Mouse (Mus musculus): ENCODE measurements at regions not wholly inside any gene's neighbourhood (a gene's known extent, or its start where the extent isn't known, plus 50 kb on each side); places are given as distances from the start of the nearest gene placed in this dataset.

GRCm38 (mm10) chr4:68595256-68595655 lies 358.9 kb downstream of the Brinp1 start:
- no peak for TF ChIP-seq CTCF (IDR thresholded peaks at IDR 0.05; ENCODE audit: low read depth)
- 65% methylated on average over 1 of the region's 1 CpGs for WGBS

GRCm38 (mm10) chr4:68575375-68575774 lies 378.8 kb downstream of the Brinp1 start:
- Histone ChIP-seq H3K4me3 (ENCODE audit: low read depth, low read length) (no peak overlapping the region), H3K9me3 (ENCODE audit: low read length) (no peaks in the 10 kb centered on the region), H3K27ac (ENCODE audit: low read depth, low read length) (no peak overlapping the region), H3K27me3 (ENCODE audit: insufficient read depth, low read length) (no peaks in the 10 kb centered on the region), H3K4me2 (ENCODE audit: low read depth) (no peak overlapping the region), H3K9ac (no peak overlapping the region), H3K36me3 (ENCODE audit: insufficient read depth) (no peaks in the 10 kb centered on the region), H3K4me1 (ENCODE audit: insufficient read depth) (no peaks in the 10 kb centered on the region)
- ATAC-seq (no peak), DNase-seq (no peak)
- no peak for TF ChIP-seq CTCF (IDR thresholded peaks at IDR 0.05; ENCODE audit: low read depth)
- WGBS: 76% methylated on average over 5 of the region's 5 CpGs

More at GRCm38 (mm10) chr4:68595256-68595655, 358.9 kb downstream of the Brinp1 start:
- Histone ChIP-seq H3K36me3 (ENCODE audit: insufficient read depth) (no peaks in the 10 kb centered on the region), H3K4me1 (ENCODE audit: insufficient read depth) (no peaks in the 10 kb centered on the region), H3K27ac (ENCODE audit: low read depth, low read length) (no peak overlapping the region), H3K4me3 (ENCODE audit: low read depth, low read length) (no peak overlapping the region), H3K9me3 (ENCODE audit: low read length) (no peaks in the 10 kb centered on the region), H3K4me2 (ENCODE audit: low read depth) (no peak overlapping the region), H3K27me3 (ENCODE audit: insufficient read depth, low read length) (no peaks in the 10 kb centered on the region), H3K9ac (no peak overlapping the region)
- peak; percentile 26 for DNase-seq
- ATAC-seq: peak; percentile 89

- Histone ChIP-seq H3K4me2 (ENCODE audit: low read depth) (no peak overlapping the region), H3K36me3 (ENCODE audit: insufficient read depth) (no peaks in the 10 kb centered on the region), H3K9ac (no peak overlapping the region), H3K4me1 (ENCODE audit: insufficient read depth) (no peaks in the 10 kb centered on the region), H3K9me3 (ENCODE audit: low read length) (no peaks in the 10 kb centered on the region), H3K27ac (ENCODE audit: low read depth, low read length) (no peak overlapping the region), H3K27me3 (ENCODE audit: insufficient read depth, low read length) (no peaks in the 10 kb centered on the region), H3K4me3 (ENCODE audit: low read depth, low read length) (no peak overlapping the region)
- peak; percentile 94 for ATAC-seq
- no peak for TF ChIP-seq CTCF (IDR thresholded peaks at IDR 0.05; ENCODE audit: low read depth)
- 46% methylated on average over 4 of the region's 4 CpGs for WGBS
- peak; percentile 68 for DNase-seq
Measured at GRCm38 (mm10) chr4:68574610-68575167, 379.5 kb downstream of the Brinp1 start.

GRCm38 (mm10) chr4:68573333-68573732 lies 380.9 kb downstream of the Brinp1 start:
- Histone ChIP-seq H3K27ac (ENCODE audit: low read depth, low read length) (no peak overlapping the region), H3K36me3 (ENCODE audit: insufficient read depth) (no peaks in the 10 kb centered on the region), H3K9ac (no peak overlapping the region), H3K4me3 (ENCODE audit: low read depth, low read length) (no peak overlapping the region), H3K9me3 (ENCODE audit: low read length) (no peaks in the 10 kb centered on the region), H3K27me3 (ENCODE audit: insufficient read depth, low read length) (no peaks in the 10 kb centered on the region), H3K4me1 (ENCODE audit: insufficient read depth) (no peaks in the 10 kb centered on the region), H3K4me2 (ENCODE audit: low read depth) (no peak overlapping the region)
- ATAC-seq (no peak), DNase-seq (no peak)
- TF ChIP-seq CTCF (IDR thresholded peaks at IDR 0.05; ENCODE audit: low read depth): no peak
- WGBS: 58% methylated on average over 3 of the region's 3 CpGs

GRCm38 (mm10) chr4:68572521-68572920 lies 381.7 kb downstream of the Brinp1 start:
- ATAC-seq (no peak), DNase-seq (no peak)
- Histone ChIP-seq H3K27ac (ENCODE audit: low read depth, low read length) (no peak overlapping the region), H3K36me3 (ENCODE audit: insufficient read depth) (no peaks in the 10 kb centered on the region), H3K27me3 (ENCODE audit: insufficient read depth, low read length) (no peaks in the 10 kb centered on the region), H3K4me1 (ENCODE audit: insufficient read depth) (no peaks in the 10 kb centered on the region), H3K4me2 (ENCODE audit: low read depth) (no peak overlapping the region), H3K4me3 (ENCODE audit: low read depth, low read length) (no peak overlapping the region), H3K9me3 (ENCODE audit: low read length) (no peaks in the 10 kb centered on the region), H3K9ac (no peak overlapping the region)
- TF ChIP-seq CTCF (IDR thresholded peaks at IDR 0.05; ENCODE audit: low read depth): no peak

- WGBS: 21% methylated on average over 3 of the region's 3 CpGs
- no peak overlapping the region for H3K4me3 ChIP-seq (ENCODE audit: low read depth, low read length)
- ATAC-seq (peak; percentile 70), DNase-seq (no peak)
- no peaks in the 10 kb centered on the region for H3K4me1 ChIP-seq (ENCODE audit: insufficient read depth)
- no peak overlapping the region for H3K27ac ChIP-seq (ENCODE audit: low read depth, low read length)
- H3K27me3 ChIP-seq (ENCODE audit: insufficient read depth, low read length): no peaks in the 10 kb centered on the region
- H3K9me3 ChIP-seq (ENCODE audit: low read length): no peaks in the 10 kb centered on the region
- no peak overlapping the region for H3K9ac ChIP-seq
- no peaks in the 10 kb centered on the region for H3K36me3 ChIP-seq (ENCODE audit: insufficient read depth)
- TF ChIP-seq CTCF (IDR thresholded peaks at IDR 0.05; ENCODE audit: low read depth): no peak
- no peak overlapping the region for H3K4me2 ChIP-seq (ENCODE audit: low read depth)
Measured at GRCm38 (mm10) chr4:68536254-68536653, 417.9 kb downstream of the Brinp1 start.

- no peak for TF ChIP-seq CTCF (IDR thresholded peaks at IDR 0.05; ENCODE audit: low read depth)
- WGBS: 21% methylated on average over 1 of the region's 1 CpGs
- DNase-seq (peak; percentile 9), ATAC-seq (peak; percentile 67)
- H3K27me3 ChIP-seq (ENCODE audit: insufficient read depth, low read length): no peaks in the 10 kb centered on the region
- H3K36me3 ChIP-seq (ENCODE audit: insufficient read depth): no peaks in the 10 kb centered on the region
- no peak overlapping the region for H3K27ac ChIP-seq (ENCODE audit: low read depth, low read length)
- H3K9ac ChIP-seq: no peak overlapping the region
- H3K4me2 ChIP-seq (ENCODE audit: low read depth): no peak overlapping the region
- H3K9me3 ChIP-seq (ENCODE audit: low read length): no peaks in the 10 kb centered on the region
- H3K4me1 ChIP-seq (ENCODE audit: insufficient read depth): no peaks in the 10 kb centered on the region
- no peak overlapping the region for H3K4me3 ChIP-seq (ENCODE audit: low read depth, low read length)
Measured at GRCm38 (mm10) chr4:68535815-68536214, 418.4 kb downstream of the Brinp1 start.
